Mouse (Mus musculus): ENCODE results near the gene Gm13695.
"Not testable (repeated sequence)": the region's sequence is repeated elsewhere in the genome, so short reads cannot be mapped to it uniquely, and the experiment has no call there.

Gene Gm13695

GRCm38 (mm10) chr2:83967013-83967412, at the start of gene Gm13695:
Gene Gm13695, plus strand, starts transcription at chr2:83967313.
- DNase-seq (ENCODE audit: low read depth, low spot score): not testable (repeated sequence)

- no peak for DNase-seq (ENCODE audit: low read depth, low spot score)
Measured at GRCm38 (mm10) chr2:83929478-83930088, 37.5 kb upstream of the Gm13695 start.

- DNase-seq (ENCODE audit: low read depth, low spot score): no peak
Measured at GRCm38 (mm10) chr2:83940931-83941361, 26.2 kb upstream of the Gm13695 start, which contains the start of gene Zswim2. Gene Zswim2, minus strand, starts transcription at chr2:83941228.

- no peak for DNase-seq (ENCODE audit: low read depth, low spot score)
Measured at GRCm38 (mm10) chr2:83941378-83941777, 25.7 kb upstream of the Gm13695 start.

GRCm38 (mm10) chr2:83941792-83942191, 25.3 kb upstream of the Gm13695 start:
- DNase-seq (ENCODE audit: low read depth, low spot score): no peak

- not testable (repeated sequence) for DNase-seq (ENCODE audit: low read depth, low spot score)
Measured at GRCm38 (mm10) chr2:83955393-83955792, 11.7 kb upstream of the Gm13695 start, which contains the start of gene Gm13698. Gene Gm13698, plus strand, starts transcription at chr2:83955693.

GRCm38 (mm10) chr2:83961203-83961602, 5.9 kb upstream of the Gm13695 start, which contains the start of gene Gm13693:
Gene Gm13693, plus strand, starts transcription at chr2:83961503.
- DNase-seq (ENCODE audit: low read depth, low spot score): not testable (repeated sequence)

GRCm38 (mm10) chr2:83972823-83973222, 5.7 kb downstream of the Gm13695 start, which contains the start of gene Gm13696:
Gene Gm13696, plus strand, starts transcription at chr2:83973123.
- DNase-seq (ENCODE audit: low read depth, low spot score): not testable (repeated sequence)

GRCm38 (mm10) chr2:83978633-83979032, 11.5 kb downstream of the Gm13695 start, which contains the start of gene Gm13694:
Gene Gm13694, plus strand, starts transcription at chr2:83978933.
- DNase-seq (ENCODE audit: low read depth, low spot score): not testable (repeated sequence)

- DNase-seq (ENCODE audit: low read depth, low spot score): not testable (repeated sequence)
Measured at GRCm38 (mm10) chr2:83984443-83984842, 17.3 kb downstream of the Gm13695 start, which contains the start of gene Gm13697. Gene Gm13697, plus strand, starts transcription at chr2:83984743.

- DNase-seq (ENCODE audit: low read depth, low spot score): not testable (repeated sequence)
Measured at GRCm38 (mm10) chr2:83990253-83990652, 23.1 kb downstream of the Gm13695 start, which contains the start of gene Gm13691. Gene Gm13691, plus strand, starts transcription at chr2:83990553.

GRCm38 (mm10) chr2:83993639-83994255, 26.6 kb downstream of the Gm13695 start:
- not testable (repeated sequence) for DNase-seq (ENCODE audit: low read depth, low spot score)

GRCm38 (mm10) chr2:83994526-83994925, 27.4 kb downstream of the Gm13695 start:
- not testable (repeated sequence) for DNase-seq (ENCODE audit: low read depth, low spot score)

- DNase-seq (ENCODE audit: low read depth, low spot score): no peak
Measured at GRCm38 (mm10) chr2:84008913-84009312, 41.8 kb downstream of the Gm13695 start.

GRCm38 (mm10) chr2:84009818-84010217, 42.7 kb downstream of the Gm13695 start:
- DNase-seq (ENCODE audit: low read depth, low spot score): no peak

GRCm38 (mm10) chr2:84014572-84014971, 47.5 kb downstream of the Gm13695 start:
- DNase-seq (ENCODE audit: low read depth, low spot score): no peak

- DNase-seq (ENCODE audit: low read depth, low spot score): not testable (repeated sequence)
Measured at GRCm38 (mm10) chr2:84016291-84016690, 49.2 kb downstream of the Gm13695 start.

GRCm38 (mm10) chr2:84018330-84018729, 51.2 kb downstream of the Gm13695 start:
- peak; percentile 88 for DNase-seq (ENCODE audit: low read depth, low spot score)

All from 3T3-L1 (cell line).